Mouse (Mus musculus) C2C12 (cell line): ENCODE measurements around the gene Cers4. TPM values are rescaled to one million over a fixed set of nuclear protein-coding genes. Genes with fewer than 3 reads are reported as not detected.

ENCODE experiments used
- H3K27me3 ChIP-seq: one replicate; pipeline ENCODE4 v1.6.1; 2011; ENCODE audit not compliant: control insufficient read depth, insufficient read depth, insufficient read length
- H3K36me3 ChIP-seq: one replicate; pipeline ENCODE4 v1.6.1; 2011; ENCODE audit not compliant: control insufficient read depth, insufficient read depth
- H3K4me3 ChIP-seq: one replicate; pipeline ENCODE4 v1.5.1; 2011; ENCODE audit warnings: mild to moderate bottlenecking, control low read depth; ENCODE audit not compliant: poor library complexity, insufficient read depth, severe bottlenecking
- H3K79me2 ChIP-seq: one replicate; pipeline ENCODE4 v1.6.1; 2011; ENCODE audit not compliant: control insufficient read depth, insufficient read depth
- H3K79me3 ChIP-seq: one replicate; pipeline ENCODE4 v1.6.1; 2011; ENCODE audit warnings: low read depth, control low read depth
- H3ac ChIP-seq: one replicate; pipeline ENCODE3; 2011; ENCODE audit warnings: low read depth; ENCODE audit not compliant: control insufficient read depth, insufficient read length
- CEBPB ChIP-seq: IDR thresholded peaks from one replicate; pipeline ENCODE4 v1.6.1; 2011; ENCODE audit warnings: low read depth, mild to moderate bottlenecking, control low read depth, moderate library complexity
- CTCF ChIP-seq: IDR thresholded peaks from one replicate; pipeline ENCODE4 v1.5.1; 2011; ENCODE audit not compliant: control insufficient read depth, insufficient read depth, insufficient read length
- FOSL1 ChIP-seq: IDR thresholded peaks from one replicate; pipeline ENCODE4 v1.8.0; 2011; ENCODE audit warnings: mild to moderate bottlenecking, low read length; ENCODE audit not compliant: poor library complexity, insufficient read depth, severe bottlenecking
- MAX ChIP-seq: IDR thresholded peaks from one replicate; pipeline ENCODE4 v1.6.1; 2011; ENCODE audit warnings: mild to moderate bottlenecking, control low read depth
- MYOD1 ChIP-seq: IDR thresholded peaks from one replicate; pipeline ENCODE4 v1.6.1; 2011; ENCODE audit warnings: low read depth; ENCODE audit not compliant: control insufficient read depth, insufficient read length
- MYOG ChIP-seq: IDR thresholded peaks from one replicate; pipeline ENCODE4 v1.6.1; 2011; ENCODE audit not compliant: control insufficient read depth, insufficient read length; ENCODE audit errors: extremely low read depth
- USF1 ChIP-seq: IDR thresholded peaks from one replicate; pipeline ENCODE4 v1.6.1; 2011; ENCODE audit warnings: low read depth, mild to moderate bottlenecking, control low read depth, moderate library complexity
- polyA plus RNA-seq: library from polyadenylated mRNA; unstranded; fragments of >200 nt; fragmentation: generic; extraction: Trizol; gene quantifications from one replicate; pipeline ENCODE4 v1.2.1, GENCODE M21; 2012; ENCODE audit warnings: missing spikeins

The Cers4 gene
- polyA plus RNA-seq, 1 experiment, result 0.23 TPM

DNA sequence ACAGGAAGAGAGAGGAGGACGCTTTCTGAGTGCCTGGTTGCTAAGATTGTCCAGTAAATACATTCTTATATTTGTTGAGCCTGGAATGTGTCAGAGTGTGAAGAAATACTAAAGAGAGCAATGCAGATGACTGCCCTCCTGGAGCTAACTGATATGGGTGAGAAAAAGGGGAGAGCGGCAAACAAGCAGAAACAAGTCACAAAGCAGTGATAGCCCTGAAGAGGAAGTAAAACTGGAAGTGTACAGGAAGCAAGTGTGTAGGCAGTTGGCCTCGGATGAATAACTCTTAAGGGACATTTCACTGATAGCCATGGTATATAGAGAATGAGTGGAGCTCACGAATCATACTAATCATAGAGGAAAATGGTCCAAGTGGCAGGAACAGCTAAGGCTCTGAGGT lies 28.6 kb downstream of the Cers4 start:
- no peak for TF ChIP-seq FOSL1
- TF ChIP-seq MYOG, result no peak
- TF ChIP-seq CTCF, result no peak
- TF ChIP-seq MAX, result no peak
- TF ChIP-seq CEBPB, result no peak
- TF ChIP-seq MYOD1, result no peak
- no peak for TF ChIP-seq USF1
- no peaks in the 10 kb centered on the region for H3K79me2 ChIP-seq

GRCm38 (mm10) chr8:4523525-4523924 lies 30.7 kb downstream of the Cers4 start:
- no peak overlapping the region for H3K4me3 ChIP-seq
- H3K36me3 ChIP-seq, result no peaks in the 10 kb centered on the region
- no peak for TF ChIP-seq CEBPB
- no peak for TF ChIP-seq CTCF
- TF ChIP-seq MAX, result no peak
- TF ChIP-seq FOSL1, result no peak
- no peak for TF ChIP-seq USF1
- TF ChIP-seq MYOD1, result no peak
- no peak for TF ChIP-seq MYOG

More for the DNA sequence above, 28.6 kb downstream of the Cers4 start:
- Histone ChIP-seq H3K27me3 (no peaks in the 10 kb centered on the region), H3K36me3 (no peaks in the 10 kb centered on the region), H3K4me3 (no peak overlapping the region), H3K79me3 (no peaks in the 10 kb centered on the region), H3ac (no peak overlapping the region)

More at GRCm38 (mm10) chr8:4523525-4523924, 30.7 kb downstream of the Cers4 start:
- no peaks in the 10 kb centered on the region for H3K27me3 ChIP-seq
- no peaks in the 10 kb centered on the region for H3K79me3 ChIP-seq
- no peaks in the 10 kb centered on the region for H3K79me2 ChIP-seq
- H3ac ChIP-seq, result no peak overlapping the region

Other genes starting within 250 kb of the Cers4 start
- gene Tgfbr3l, start 244.8 kb upstream of the Cers4 start, polyA plus RNA-seq, result 0.59 TPM
- 44.1 TPM for gene Snapc2, start 239.9 kb upstream of the Cers4 start, polyA plus RNA-seq
- 45.0 TPM for gene Ctxn1, start 233.8 kb upstream of the Cers4 start, polyA plus RNA-seq
- 38.0 TPM for gene Timm44, start 217.1 kb upstream of the Cers4 start, polyA plus RNA-seq
- gene Ccl25, start 167.8 kb upstream of the Cers4 start, polyA plus RNA-seq, result 6.0 TPM
- 63.8 TPM for gene Elavl1, start 167.6 kb upstream of the Cers4 start, polyA plus RNA-seq
- gene Zfp958, start 120.1 kb downstream of the Cers4 start, polyA plus RNA-seq, result 2.2 TPM